Mouse (Mus musculus) adrenal gland, postnatal 25 days (tissue): Measurements from ENCODE around the gene Nhp2. TPM values are rescaled to one million over a fixed set of nuclear protein-coding genes. Genes with fewer than 3 reads are reported as not detected.

ENCODE experiments used
- DNase-seq: peaks from one replicate; pipeline ENCODE4 v3.0.0; 2021; ENCODE audit warnings: mixed read lengths
- total RNA-seq: library from RNA; stranded (reverse); gene quantifications from 2 replicates; pipeline ENCODE4 v1.2.3, GENCODE M21; 2021

Gene Nhp2
- total RNA-seq, 1 experiment from 2014 or later, result 68.0 TPM

- DNase-seq, result peak; percentile 87
Observed at GRCm38 (mm10) chr11:51635525-51636322, 16.2 kb downstream of the Nhp2 start, which contains the start of gene Rmnd5b. Rmnd5b (minus strand) TSS chr11:51635896.

GRCm38 (mm10) chr11:51636323-51636684 lies 16.8 kb downstream of the Nhp2 start:
- peak; percentile 51 for DNase-seq

GRCm38 (mm10) chr11:51637971-51638414 lies 18.5 kb downstream of the Nhp2 start:
- DNase-seq, result no peak

- no peak for DNase-seq
Observed at GRCm38 (mm10) chr11:51638497-51638896, 19.0 kb downstream of the Nhp2 start.

GRCm38 (mm10) chr11:51640748-51641147 lies 21.2 kb downstream of the Nhp2 start:
- no peak for DNase-seq

- no peak for DNase-seq
Observed at GRCm38 (mm10) chr11:51643202-51643601, 23.7 kb downstream of the Nhp2 start.

GRCm38 (mm10) chr11:51643761-51644160 lies 24.2 kb downstream of the Nhp2 start:
- DNase-seq, result no peak

GRCm38 (mm10) chr11:51644217-51644616 lies 24.7 kb downstream of the Nhp2 start:
- no peak for DNase-seq

GRCm38 (mm10) chr11:51645293-51645692 lies 25.8 kb downstream of the Nhp2 start:
- DNase-seq, result no peak

GRCm38 (mm10) chr11:51646245-51646644 lies 26.7 kb downstream of the Nhp2 start:
- no peak for DNase-seq

- no peak for DNase-seq
Observed at GRCm38 (mm10) chr11:51646751-51647667, 27.5 kb downstream of the Nhp2 start.

- no peak for DNase-seq
Observed at GRCm38 (mm10) chr11:51648566-51648965, 29.0 kb downstream of the Nhp2 start.

GRCm38 (mm10) chr11:51649111-51649888 lies 29.8 kb downstream of the Nhp2 start:
- DNase-seq, result no peak

GRCm38 (mm10) chr11:51649889-51650199 lies 30.3 kb downstream of the Nhp2 start:
- DNase-seq, result no peak

- no peak for DNase-seq
Observed at GRCm38 (mm10) chr11:51650261-51650660, 30.7 kb downstream of the Nhp2 start.

- DNase-seq, result peak; percentile 88
Observed at GRCm38 (mm10) chr11:51650691-51651515, 31.4 kb downstream of the Nhp2 start, which contains the start of the genes N4bp3 and D930048N14Rik. N4bp3 (minus strand) TSS chr11:51650842. D930048N14Rik (plus strand) TSS chr11:51650954.

GRCm38 (mm10) chr11:51652889-51653418 lies 33.4 kb downstream of the Nhp2 start:
- no peak for DNase-seq

GRCm38 (mm10) chr11:51653736-51654135 lies 34.2 kb downstream of the Nhp2 start:
- no peak for DNase-seq

- no peak for DNase-seq
Observed at GRCm38 (mm10) chr11:51654891-51655290, 35.4 kb downstream of the Nhp2 start.

GRCm38 (mm10) chr11:51656798-51657521 lies 37.4 kb downstream of the Nhp2 start:
- no peak for DNase-seq
